ENCODE assay signal across 8 mouse cellular contexts in the genomic region with DNA sequence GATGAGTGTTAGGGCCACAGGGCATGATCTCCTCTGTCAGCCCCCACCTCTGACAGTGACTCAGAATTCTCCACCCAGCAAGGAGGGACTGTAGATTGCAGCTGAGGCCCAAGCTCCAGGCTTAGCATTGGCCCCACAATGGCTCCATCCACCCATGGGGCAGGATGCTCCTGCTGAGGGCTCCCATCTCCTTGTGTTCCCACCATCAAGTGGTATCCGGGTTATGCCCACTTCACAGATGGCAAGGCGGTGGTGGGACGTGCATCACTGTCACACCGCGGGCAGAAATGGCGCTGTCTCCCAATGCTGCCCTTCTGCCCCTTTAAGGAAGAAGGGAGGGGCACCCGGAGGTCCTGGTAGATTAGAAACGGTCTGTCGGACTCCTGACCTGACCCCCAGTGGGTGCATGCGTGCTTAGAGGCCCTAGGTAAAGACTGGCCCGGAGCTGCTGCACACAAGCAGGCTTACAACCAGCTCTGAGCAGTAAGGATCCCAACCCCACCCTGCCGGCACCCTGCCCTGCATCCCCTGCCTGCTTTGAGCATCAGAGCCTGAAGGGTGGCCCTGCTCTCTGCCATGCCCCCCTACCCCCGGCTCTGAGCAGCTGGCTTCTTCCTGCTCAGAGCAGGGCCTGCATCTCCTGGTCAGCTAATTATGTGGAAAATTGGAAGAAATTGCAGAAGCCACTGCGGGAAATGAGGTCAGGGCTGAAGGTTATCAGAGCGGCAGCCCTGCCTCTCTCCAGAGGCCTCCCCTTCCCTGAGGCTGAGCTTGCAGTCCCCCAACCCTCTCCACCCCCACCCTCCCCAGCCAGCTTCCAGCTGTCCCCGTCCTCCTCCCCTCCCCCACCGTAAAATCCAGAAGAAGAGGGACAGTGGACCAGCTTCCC.
DNase-seq lines count a peak whose midpoint lies in the region; ATAC-seq lines count a peak whose summit lies in the region.

No protein-coding gene starts in this region.

- H3K4me1 ChIP-seq in heart, embryonic 11.5 days (ENCODE audit: control insufficient read depth, insufficient read depth, low read length) = peaks cover 74% of the 10 kb centered on the region
- H3K4me1 ChIP-seq in intestine, embryonic 14.5 days (replicated peaks; ENCODE audit: control insufficient read depth, insufficient read depth, low read length) = peaks cover 47% of the 10 kb centered on the region
- H3K4me1 ChIP-seq in midbrain, embryonic 12.5 days = peaks cover 93% of the 10 kb centered on the region

- ATAC-seq in heart, embryonic 11.5 days (replicated peaks; ENCODE audit: insufficient number of reproducible peaks, low FRiP score, low TSS enrichment) = peak; percentile 46
- peak; percentile 32 for ATAC-seq in intestine, embryonic 14.5 days (replicated peaks; ENCODE audit: low FRiP score, low TSS enrichment, low read depth)
- peak; percentile 55 for ATAC-seq in midbrain, embryonic 12.5 days (ENCODE audit: low FRiP score, low read depth)
- ATAC-seq in cerebellum, adult (ENCODE audit: insufficient number of reproducible peaks, low FRiP score, low TSS enrichment) = no peak

- peak overlapping the region; percentile 64 for H3K9ac ChIP-seq in heart, embryonic 11.5 days (ENCODE audit: low read depth, low read length)
- no peak overlapping the region for H3K9ac ChIP-seq in intestine, embryonic 14.5 days (ENCODE audit: low read length)
- H3K9ac ChIP-seq in midbrain, embryonic 12.5 days (replicated peaks) = peak overlapping the region; percentile 20; the same call in 1 of the 2 replicates

- WGBS in heart, embryonic 11.5 days (ENCODE audit: insufficient replicate concordance) = 22% methylated on average over 17 of the region's 17 CpGs
- WGBS in intestine, embryonic 14.5 days = 28% methylated on average over 17 of the region's 17 CpGs
- 13% methylated on average over 17 of the region's 17 CpGs for WGBS in midbrain, embryonic 12.5 days

- no peaks in the 10 kb centered on the region for H3K27me3 ChIP-seq in heart, embryonic 11.5 days (ENCODE audit: control insufficient read depth, insufficient read depth, low read length)
- no peaks in the 10 kb centered on the region for H3K27me3 ChIP-seq in intestine, embryonic 14.5 days (replicated peaks; ENCODE audit: control insufficient read depth, insufficient read depth, low read length)
- H3K27me3 ChIP-seq in midbrain, embryonic 12.5 days = peaks cover 15% of the 10 kb centered on the region; the same call in 1 of the 2 replicates

- peak overlapping the region; percentile 81 for H3K27ac ChIP-seq in heart, embryonic 11.5 days (ENCODE audit: low read depth, low read length)
- peak overlapping the region; percentile 52 for H3K27ac ChIP-seq in intestine, embryonic 14.5 days (ENCODE audit: low read depth)
- H3K27ac ChIP-seq in midbrain, embryonic 12.5 days (replicated peaks) = peak overlapping the region; percentile 88

- no peak for DNase-seq in heart, postnatal 10 days
- peak; percentile 63 for DNase-seq in c-Kit-positive CD71-positive TER-119-positive erythroid progenitor cells, embryonic 14.5 days (ENCODE audit: low spot score)
- DNase-seq in intestine, embryonic 14.5 days (ENCODE audit: low spot score) = no peak
- DNase-seq in urinary bladder, postnatal 10 days (ENCODE audit: low spot score) = no peak
- DNase-seq in left cerebral cortex, adult 9 months (ENCODE audit: low spot score in 2 of 2) = no peak

- intact Hi-C loops in heart, postnatal 10 days (cut with DNase I) = no loop called here

- no peaks in the 10 kb centered on the region for H3K36me3 ChIP-seq in heart, embryonic 11.5 days (ENCODE audit: control insufficient read depth, insufficient read depth, low read length)
- H3K36me3 ChIP-seq in intestine, embryonic 14.5 days (ENCODE audit: control insufficient read depth, insufficient read depth, low read length) = no peaks in the 10 kb centered on the region
- no peaks in the 10 kb centered on the region for H3K36me3 ChIP-seq in midbrain, embryonic 12.5 days

- peak overlapping the region; percentile 29; the same call in 1 of the 2 replicates for H3K4me3 ChIP-seq in heart, embryonic 11.5 days (ENCODE audit: low read depth, low read length)
- no peak overlapping the region for H3K4me3 ChIP-seq in intestine, embryonic 14.5 days (ENCODE audit: low read depth, low read length)
- H3K4me3 ChIP-seq in midbrain, embryonic 12.5 days = no peak overlapping the region

- no peaks in the 10 kb centered on the region for H3K9me3 ChIP-seq in heart, embryonic 11.5 days (replicated peaks; ENCODE audit: control insufficient read depth, low read length)
- no peaks in the 10 kb centered on the region for H3K9me3 ChIP-seq in intestine, embryonic 14.5 days (ENCODE audit: control insufficient read depth, low read length)
- no peaks in the 10 kb centered on the region for H3K9me3 ChIP-seq in midbrain, embryonic 12.5 days

- H3K4me2 ChIP-seq in heart, embryonic 11.5 days = peak overlapping the region; percentile 49
- peak overlapping the region; percentile 14; the same call in 1 of the 2 replicates for H3K4me2 ChIP-seq in intestine, embryonic 14.5 days (ENCODE audit: low read length)
- H3K4me2 ChIP-seq in midbrain, embryonic 12.5 days (replicated peaks) = peak overlapping the region; percentile 28
